Mouse (Mus musculus) kidney, adult 8-10 months (tissue): ENCODE measurements around the gene Mindy3.
"Not testable (repeated sequence)": the region's sequence is repeated elsewhere in the genome, so short reads cannot be mapped to it uniquely, and the experiment has no call there.

Experiments
- DNase-seq, 2 experiments: peaks; one replicate each; pipeline ENCODE4 v3.0.0; 2022

The Mindy3 gene

DNA sequence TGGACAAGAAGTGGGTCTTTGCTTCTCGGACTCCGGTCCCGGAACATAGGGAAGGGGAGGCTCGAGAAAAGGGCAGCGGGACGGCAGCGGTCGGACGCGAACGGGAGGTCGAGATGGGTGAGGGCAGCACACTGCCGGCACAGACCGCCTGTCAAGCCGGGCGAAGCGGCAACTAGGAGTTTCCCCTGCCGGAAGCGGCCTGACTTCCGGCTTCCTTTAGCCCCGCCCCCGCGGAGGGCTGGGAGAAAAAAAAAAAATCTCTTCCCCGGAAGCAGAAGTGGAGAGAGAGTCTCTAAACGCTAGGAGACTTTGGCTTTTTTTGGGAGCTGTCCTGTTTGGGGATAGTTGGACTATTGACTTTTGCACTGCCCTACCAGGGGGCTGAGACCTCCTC is at the start of gene Mindy3:
Gene Mindy3, minus strand, starts transcription at position 209 of the 394 bp plus-strand sequence.
- peak; percentile 94 for DNase-seq

DNA sequence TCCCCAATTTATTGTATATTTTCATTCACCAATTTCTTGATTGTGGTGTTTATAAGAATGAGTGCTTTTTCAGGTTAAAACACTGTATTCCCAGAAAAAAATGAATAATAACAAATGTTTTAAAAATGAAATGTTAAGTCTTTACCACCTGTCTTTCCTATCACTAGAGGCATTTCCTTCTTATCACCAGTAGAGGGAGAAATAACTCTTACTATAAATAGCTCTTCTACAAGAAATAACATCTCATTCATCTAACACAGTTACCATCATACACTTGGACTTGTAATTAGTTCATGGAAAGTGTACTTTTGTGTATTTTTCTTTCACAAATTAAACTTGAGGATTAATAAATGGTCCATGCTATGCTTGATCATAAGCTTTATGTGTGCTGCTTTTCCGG is 40.5 kb upstream of the Mindy3 start:
- DNase-seq, result no peak

DNA sequence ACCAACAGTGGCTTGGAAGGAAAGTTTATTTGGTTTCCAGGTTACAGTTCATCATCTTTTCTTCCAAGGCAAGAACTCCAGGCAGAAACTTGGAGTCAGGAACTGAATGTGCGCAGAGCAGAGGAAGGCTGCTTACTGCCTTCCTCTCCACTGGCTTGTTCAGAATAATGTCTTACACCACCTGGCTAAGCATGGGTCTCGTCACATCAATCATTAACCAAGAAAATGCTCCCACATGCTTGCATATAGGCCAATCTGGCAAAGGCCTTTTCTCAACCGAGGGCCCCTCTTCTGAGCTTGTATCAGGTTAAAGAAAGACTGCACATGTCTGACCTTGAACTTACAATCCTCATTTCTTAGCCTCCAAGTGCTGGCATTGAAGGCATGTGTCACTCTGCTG is 30.8 kb upstream of the Mindy3 start:
- DNase-seq, result no peak

DNA sequence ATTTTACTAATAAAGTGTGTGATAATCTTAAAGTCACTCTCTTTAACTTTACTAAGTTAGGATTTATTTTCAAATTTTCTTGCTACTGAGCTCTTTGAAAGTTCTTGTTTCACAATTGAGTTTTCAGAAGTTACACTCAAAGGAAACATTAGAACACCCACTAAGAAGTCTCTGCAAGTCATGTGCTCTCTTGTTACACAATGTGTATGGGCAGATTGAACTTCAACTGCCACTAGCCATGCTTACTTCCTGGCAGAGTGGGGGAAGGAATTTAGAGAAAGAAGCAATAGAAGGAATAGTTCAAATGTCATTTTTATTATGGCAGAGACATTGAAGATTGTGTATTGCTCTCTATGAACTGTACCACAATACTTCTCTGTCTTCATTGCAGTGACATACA is 20.9 kb upstream of the Mindy3 start:
- DNase-seq, result no peak

DNA sequence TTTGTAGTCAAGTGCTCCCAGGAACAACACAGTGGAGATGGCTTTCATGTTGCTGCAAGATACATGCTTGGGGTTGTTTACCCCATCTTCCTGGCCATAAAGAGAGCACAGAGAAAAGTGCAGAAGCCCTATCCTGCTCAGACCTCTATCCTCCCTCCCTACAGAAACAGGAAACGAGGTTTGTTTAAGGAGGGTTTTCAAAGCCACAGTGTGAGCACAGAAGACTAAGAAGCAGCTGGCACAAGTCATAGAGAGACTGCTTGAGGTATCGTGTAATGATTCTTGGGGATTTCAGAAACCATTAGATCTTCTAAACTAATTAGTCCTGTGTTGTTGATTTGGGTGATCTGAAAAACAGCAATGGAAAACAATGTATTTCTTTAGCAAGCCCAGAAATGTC is 20.3 kb upstream of the Mindy3 start:
- no peak for DNase-seq

DNA sequence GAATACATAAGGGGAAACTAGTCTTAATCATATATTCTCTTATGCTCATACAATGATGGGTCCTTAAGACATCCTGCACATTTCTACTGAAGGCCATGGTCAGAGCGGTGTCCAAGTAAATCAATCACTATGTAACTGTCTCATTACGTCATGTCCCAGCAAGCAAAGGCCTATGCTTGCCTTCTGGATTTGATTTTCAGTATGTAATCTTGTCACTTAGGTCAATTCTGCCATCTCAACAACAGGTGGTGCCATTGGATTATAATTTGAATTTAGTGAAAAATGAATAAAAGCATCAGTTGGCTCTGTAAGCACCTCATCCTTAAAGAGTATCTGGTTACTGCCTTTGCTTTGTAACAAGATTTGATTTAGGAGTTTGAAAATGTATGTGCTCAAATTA is 18.9 kb upstream of the Mindy3 start:
- no peak for DNase-seq

DNA sequence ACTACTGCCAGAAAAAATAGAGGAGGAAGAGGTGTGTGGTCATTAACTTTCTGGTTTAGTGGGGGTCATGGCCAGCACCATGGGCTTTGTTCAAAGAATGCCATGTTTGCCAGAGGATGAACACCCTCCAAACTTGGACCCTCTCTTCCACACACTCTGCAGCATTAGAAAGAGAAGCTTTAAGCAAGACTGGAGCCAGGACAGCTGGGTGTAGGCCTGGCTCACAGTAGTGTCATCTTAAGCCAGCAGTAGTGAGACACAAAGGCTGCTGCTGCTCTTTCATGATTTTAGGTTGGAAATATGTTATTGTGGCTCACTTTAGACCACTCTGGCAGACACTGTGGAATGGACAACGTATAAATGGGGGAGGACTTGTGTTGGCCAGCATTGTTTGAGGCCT is 12.8 kb upstream of the Mindy3 start:
- no peak for DNase-seq

DNA sequence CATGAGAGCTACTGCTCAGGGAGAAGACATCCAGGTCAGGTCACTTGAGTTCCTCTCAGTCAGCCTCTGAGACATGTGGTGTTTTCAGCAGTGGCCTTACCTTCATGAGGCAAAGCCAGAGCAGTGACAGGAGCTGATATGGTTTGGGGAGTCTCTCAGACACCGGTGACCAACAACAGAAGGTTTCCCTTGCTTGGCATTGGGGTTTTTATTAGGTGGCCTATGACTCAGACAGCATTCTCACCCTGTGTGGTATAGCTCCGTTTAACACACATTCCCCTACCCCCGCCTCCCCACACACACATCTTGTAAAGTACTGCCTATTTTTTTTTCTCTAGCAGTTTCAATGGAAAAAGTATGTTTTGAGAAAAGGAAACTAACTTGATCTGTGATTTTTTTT is 5.1 kb upstream of the Mindy3 start:
- DNase-seq, result no peak

DNA sequence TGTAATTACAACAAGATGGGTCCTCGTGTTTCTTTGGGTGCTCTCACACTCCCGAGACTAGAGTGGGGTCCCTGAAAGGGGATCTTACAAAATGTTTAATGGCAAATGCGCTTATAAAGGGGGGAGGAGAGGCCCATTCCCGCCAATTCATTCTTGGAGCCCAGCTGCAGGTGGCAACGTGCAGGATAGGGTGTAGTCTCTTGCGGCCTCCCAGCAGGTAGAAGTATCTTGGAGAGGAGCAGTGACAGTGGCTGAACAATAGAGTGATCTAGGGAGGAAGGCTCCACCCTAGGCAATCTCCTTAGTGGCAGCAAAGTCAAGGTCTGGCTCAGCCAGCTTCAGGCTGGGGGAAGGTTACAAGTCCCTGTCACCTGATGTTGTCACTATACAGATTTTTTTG is 4.2 kb upstream of the Mindy3 start:
- not testable (repeated sequence) for DNase-seq

DNA sequence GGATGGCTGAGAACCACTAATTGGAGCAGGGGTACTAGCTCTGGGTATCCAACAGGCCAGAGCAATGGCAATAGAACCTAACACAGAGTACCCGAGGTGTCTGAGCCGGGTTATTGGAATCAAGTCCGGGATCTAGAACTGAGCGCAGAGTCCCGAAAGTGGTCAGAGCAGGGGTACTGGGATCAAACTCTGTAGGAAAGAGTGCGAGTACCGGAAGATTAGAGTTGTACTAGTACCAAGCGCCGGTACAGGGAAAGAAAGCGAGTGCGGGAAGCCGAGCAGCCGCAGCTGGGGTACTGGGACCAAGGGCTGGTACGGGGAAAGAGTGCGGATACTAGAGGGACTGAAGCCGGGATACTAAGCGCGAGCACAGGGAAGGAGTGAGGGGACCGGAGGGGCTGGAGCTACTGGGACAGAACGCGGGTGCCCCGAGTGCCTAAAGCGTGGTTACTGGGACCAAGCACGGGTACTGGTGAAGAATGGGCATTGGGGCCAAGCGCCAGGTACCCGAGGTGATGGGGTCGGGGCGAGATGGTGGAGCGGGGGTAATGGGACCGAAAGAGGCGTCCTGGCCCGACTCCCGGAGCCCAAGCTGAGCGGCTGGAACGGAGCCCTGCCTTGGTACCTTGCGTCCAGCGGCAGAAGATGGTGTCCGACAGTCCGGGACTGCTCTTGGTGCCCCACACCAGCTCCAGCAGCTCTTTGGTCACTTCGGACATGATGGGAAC is 572 bp downstream of the Mindy3 start:
- DNase-seq, result no peak

DNA sequence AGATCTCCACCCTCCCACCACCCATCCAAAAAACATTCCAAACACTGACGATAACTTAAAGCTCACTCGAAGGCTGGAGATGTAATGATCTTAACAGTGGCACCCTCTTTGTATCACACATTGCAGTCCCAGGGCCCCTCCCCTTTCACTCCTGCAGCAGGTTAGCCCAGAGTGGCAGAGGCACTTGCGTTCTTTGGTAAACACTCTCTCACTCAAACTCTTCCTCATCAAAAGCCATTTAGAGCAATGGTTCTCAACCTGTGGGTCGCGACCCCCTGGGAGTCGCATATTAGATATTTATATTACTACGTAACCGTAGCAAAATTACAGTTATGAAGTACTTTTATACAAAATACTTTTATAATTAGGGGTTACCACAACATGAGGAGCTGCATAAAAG is 1.1 kb downstream of the Mindy3 start:
- no peak for DNase-seq

DNA sequence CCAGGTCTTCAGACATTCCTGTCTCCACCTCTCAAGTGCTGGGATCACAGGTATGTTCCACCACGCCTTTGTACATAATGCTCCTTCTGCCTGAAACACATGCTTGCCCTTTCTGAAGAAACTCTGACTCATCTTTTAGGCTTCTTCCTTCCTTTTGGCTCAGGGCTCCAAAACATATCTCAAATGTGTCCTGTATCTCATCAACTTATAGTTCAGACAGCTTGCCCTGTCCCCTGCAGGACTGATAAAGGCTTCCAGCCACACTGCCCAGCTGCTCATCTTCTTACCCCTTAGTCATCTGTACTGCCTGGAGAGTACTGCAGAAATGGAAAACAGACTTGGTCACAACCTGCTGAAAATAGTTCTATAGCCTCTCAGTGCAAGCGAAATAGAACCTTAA is 7.0 kb downstream of the Mindy3 start:
- DNase-seq, result no peak

DNA sequence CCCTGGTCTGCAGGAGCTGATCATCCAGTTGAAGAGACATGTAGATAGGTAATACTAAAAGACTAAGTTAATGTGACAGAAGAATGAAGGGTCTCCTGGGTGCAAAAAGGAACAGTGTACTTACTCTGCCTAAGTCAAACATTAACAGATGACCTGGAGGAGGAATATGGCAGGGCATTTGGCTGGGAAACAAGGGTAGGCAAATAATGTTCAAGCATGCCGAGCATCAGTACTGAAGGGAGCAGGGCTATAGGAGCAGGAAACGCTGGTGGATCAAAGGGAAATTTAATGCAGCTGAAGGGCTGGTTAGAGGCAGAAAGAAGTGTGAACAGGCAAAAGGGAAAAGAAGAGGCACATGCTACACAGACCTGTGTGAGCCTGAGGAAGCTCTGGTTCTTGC is 8.1 kb downstream of the Mindy3 start:
- DNase-seq, result no peak

DNA sequence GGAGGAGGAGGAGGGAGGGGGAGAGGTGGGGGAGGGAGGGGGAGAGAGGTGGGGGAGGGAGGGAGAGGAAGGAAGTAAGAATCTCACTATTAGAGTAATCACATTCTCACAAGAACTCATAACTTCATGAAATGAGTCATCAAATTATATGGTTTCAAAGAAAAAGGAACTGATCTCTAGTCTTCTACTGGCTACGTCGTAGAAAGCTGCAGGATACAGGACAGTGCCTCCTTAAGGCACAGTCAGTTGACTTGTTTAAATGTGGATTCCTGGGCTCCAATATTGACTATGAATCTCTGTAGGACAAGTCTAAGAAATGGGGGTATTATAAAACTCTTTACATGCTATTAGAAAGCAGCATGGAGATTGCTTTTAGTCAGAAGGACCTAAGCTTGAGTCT is 12.5 kb downstream of the Mindy3 start:
- DNase-seq, result no peak

DNA sequence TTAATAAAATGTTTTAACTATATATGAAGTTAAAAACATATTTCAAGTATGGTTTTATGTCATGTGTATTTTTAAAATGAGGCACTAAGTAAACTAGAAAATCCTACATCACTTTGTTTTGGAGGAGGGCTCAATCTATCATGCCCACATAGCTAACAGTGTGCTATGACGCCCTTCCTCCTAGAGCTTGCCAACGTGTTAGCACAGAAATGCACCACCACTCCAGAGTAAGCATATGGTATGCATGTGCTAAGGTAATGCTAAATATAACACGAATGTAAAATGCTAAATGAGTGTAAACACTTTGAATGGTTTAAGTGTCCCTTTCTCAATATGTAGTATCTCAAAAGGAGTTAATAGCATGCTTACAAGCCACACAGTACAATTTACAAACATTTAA is 16.8 kb downstream of the Mindy3 start:
- no peak for DNase-seq

DNA sequence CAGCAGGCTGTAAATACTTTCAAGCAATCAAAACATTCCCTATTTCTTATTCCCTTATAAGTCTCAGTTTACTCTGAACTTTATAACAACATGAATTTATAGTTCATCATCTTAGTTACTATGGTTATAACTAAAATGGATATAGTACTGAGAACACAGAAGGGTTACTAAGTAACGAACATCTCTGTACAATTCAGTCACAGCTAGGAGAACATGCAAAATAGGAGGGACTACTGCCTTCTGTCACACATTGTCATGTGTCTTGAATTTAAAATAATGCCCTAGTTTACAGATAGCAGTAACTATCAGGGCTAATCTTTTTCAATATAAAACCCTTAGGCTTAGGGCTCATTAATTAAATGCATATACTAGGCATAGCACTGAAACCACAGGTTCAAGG is 18.1 kb downstream of the Mindy3 start:
- DNase-seq, result no peak

DNA sequence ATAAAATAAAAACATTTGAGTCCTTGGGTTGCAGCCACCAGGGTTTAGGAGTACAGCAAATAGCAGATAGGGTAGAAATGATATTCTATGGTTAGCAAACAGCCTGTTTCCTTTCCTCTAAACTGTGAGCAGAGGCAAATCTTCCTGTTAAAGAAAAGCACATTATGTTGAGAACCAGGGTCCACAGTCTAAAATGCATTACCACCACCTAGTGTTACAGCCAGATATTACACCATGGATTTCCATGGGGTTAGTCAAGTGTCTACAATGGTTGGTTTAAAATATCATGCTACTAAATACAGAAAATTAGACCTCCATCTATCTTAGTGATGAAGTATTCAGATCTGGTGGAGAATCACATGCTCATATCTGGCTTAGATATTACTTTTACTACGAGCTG is 30.2 kb downstream of the Mindy3 start:
- DNase-seq, result peak; percentile 17 to 26

DNA sequence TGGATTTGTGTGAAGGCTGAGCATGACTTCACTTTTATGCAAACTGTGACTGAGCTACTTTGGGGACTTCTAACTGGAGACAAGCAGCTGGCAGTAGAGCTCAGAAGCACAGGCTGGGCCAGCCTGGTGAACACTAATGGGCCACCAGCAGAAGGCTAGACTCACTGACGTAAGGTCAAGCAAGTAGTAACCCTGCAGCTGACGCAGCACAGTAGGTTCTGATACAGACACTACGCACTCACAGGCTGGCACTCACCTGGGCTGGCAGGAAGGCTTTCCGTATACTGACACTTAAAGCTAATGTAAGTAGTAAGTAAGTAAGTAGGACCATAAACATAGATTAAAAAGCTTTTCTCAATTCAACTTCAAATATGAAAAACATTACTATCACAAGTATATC is 30.7 kb downstream of the Mindy3 start:
- no peak for DNase-seq

DNA sequence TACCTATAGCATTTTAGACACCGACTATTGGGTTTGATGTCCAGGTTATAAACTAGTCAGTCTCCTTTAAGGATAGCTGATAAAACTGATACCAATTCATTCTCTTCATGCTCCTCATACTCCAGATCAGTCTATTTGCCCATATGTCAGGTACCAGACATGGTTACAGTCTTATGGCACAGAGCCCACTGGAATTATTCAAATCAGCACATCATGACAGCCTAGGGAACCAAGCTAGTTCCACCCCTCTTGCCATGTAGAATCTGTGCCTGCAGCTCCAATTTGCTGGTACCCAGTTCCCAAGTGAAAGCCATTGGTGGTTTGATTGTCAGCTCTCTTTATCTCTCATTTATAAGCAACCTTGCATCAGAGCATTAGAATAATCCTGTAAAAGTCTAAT is 34.9 kb downstream of the Mindy3 start:
- no peak for DNase-seq

DNA sequence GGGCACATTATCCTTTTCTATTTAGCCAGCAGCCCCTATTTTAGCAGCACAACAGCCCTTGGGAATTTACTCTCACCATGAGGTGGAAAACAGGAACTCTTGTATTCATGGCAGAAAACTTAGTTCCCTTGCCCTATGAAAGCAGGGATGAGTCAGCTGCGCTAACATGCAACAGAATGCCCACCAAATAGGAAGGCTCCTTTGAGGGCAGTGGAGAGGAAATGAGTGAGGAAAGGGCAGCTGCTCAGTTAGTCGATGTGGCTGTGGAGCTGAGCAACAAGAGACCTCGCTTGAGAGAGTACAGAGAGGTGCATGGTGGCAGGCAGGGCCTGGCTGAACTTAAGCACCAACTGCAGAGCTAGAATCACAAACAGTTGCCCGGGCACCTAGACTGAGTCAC is 36.6 kb downstream of the Mindy3 start:
- no peak for DNase-seq

DNA sequence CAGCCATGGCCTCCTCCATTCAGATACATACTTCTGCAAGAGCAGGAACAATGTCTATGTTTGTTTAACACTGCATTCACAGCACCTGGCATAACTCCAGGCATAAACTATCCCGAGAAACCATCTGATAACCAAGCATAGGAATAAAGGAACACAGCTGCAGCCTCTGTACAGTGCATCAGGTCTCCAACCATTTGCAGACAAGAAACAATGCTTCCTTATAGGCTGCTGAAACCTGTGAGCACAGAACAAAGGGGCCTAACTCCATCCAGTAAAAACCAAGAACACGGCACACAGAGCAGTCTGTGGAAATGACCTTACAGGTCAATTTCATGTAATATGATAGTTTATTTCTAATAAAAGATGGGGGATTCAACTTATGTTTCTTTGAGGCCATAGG is 39.0 kb downstream of the Mindy3 start:
- DNase-seq, result no peak

DNA sequence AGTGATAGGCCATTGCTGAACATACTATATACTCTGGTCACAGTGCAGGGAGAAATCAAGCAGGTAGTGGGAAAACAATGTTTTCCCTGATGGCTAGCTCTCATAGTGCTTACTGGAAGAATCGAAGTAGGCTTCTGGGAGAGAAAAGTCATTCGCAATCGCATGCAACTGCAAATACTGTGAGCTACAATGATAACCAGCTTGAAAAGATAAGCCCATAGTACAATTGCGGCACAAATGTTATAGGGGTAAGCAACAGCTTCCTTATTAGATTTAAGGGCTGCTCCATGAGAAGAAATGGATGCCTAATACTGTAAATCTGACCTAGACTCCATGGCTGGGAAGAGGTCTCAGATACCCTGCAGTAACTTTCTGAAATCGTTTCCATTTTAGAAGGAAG is 40.7 kb downstream of the Mindy3 start:
- no peak for DNase-seq

DNA sequence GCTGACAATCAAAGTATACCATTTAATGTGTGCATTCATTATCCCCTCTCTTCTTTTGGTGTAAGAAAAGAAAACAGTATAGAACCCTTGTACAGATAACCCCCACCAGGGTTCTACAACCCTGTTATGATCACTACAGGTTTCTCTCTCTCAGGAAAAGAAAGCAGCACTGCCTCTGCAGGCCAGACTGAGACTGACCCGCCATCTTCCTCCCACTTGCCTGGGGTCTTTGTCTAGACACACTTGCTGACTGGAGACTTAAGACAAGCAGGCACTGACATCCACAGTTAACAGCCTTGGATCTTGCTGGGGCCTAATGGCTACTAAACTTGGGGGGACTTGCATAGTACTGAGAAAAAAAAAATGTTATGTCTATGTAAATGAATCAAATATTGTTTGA is 42.2 kb downstream of the Mindy3 start:
- no peak for DNase-seq

DNA sequence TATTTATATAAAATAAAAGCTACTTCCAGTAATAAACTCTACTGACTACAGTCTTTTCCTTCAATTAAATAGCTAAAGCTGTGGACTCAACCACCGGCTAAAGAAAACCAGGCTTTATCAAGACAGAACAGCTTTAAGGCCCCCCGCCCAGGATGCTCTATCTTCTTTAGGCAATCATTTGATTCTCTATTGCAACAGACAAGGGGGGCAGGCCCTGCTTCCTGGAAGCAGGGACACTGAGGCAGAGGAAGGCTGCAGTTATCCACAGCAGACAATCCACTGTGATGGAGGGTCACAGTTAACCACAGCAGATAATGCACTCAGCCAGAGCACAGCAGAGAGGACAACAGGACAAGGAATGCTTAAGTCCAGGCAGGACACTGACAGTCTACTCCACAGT is 46.4 kb downstream of the Mindy3 start:
- no peak for DNase-seq

DNA sequence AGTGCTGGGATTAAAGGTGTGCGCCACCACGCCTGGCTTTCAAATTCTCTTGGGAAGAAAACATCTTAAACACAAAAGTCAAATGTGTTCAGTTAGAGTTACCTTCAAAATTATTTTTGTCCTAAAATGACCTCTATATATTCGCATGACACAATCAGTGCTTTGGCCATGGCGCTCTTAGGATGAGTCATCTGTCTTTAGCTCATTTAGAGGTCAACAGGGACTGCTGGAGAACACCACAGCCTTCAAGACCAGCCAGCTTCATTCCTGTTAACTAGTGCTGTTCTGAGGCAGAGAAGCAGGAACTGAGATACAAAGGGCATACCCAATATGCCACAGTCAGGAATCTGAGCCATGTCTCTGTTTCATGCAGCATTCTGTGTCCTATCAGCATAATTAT is 47.9 kb downstream of the Mindy3 start:
- no peak for DNase-seq

DNA sequence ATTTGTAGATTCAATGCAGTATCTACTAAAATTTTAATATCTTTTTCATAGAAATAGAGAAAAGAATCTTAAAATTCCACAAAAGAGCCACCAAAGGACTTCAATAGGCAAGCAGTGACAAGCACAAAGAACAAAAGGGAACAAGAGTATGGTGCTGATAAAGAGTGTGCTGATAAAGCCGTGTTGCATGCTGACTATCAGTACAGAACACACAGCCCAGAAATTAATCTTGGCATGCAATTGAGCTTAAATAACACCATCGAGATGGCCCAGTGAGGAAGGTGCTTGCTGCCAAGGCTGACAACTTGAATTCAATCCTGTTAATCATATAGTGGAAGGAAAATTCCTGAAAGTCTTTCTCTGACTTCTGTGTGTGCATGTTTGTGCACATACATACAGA is 50.8 kb downstream of the Mindy3 start:
- no peak for DNase-seq
